In the genomic region with DNA sequence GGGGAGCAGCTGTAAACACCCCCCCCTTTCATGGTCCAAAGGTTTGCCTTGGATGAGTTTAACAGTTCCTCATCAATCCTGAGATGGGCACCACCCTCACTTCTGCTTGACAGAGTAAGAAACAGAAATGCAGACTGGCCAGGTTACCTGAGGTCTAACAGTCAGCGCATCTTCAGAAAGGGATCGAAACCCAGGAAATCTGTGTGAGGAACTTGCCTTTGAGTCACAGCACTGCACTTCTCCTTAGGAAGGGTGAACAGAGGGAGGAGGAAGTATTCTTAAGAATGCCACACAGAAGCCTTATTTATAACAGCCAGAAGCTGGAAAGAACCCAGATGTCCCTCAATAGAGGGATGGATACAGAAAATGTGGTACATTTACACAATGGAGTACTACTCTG, we compare ENCODE assay signal across 23 mouse cellular contexts. TPM values are rescaled to one million over a fixed set of nuclear protein-coding genes. Genes with fewer than 3 reads are reported as not detected.
"Had no signal": no experiment of that assay in that cellular context is flagged by ENCODE, and none has a peak within 500 bp of the region (broad histone marks: within the 10 kb centered on the region; RNA-seq: fewer than 3 reads in every experiment).

No protein-coding gene starts in this region.

- ATAC-seq: hindbrain, embryonic 16.5 days; inflammation-experienced regulatory T-cells, adult 6 months; intestine, embryonic 15.5 days; intestine, postnatal 0 days; liver, embryonic 12.5 days had no signal

- DNase-seq: gastrocnemius, adult 2 months; gastrocnemius, postnatal 10 days; gastrocnemius, postnatal 25 days; heart, adult 11 months; heart, adult 2 months; heart, postnatal 4 days; kidney, adult 18-20 months; kidney, adult 8-10 months; kidney, postnatal 10 days; kidney, postnatal 25 days; liver had no signal

RNA-seq across cellular contexts. Expression of gene Naa11, which starts 37.0 kb away (rescaled TPM):
- total RNA-seq: gastrocnemius, adult 2 months; gastrocnemius, postnatal 10 days; gastrocnemius, postnatal 25 days; gastrocnemius, postnatal 4 days; heart, adult 2 months; heart, postnatal 25 days; heart, postnatal 4 days; layer of hippocampus, adult 18-20 months; layer of hippocampus, adult 8-10 months; layer of hippocampus, postnatal 10 days; layer of hippocampus, postnatal 25 days; left cerebral cortex, postnatal 36 days had no signal
